Mouse (Mus musculus) kidney, adult 2 months (tissue): ENCODE results near the gene Rrm1.

Experiments used
- CTCF ChIP-seq: fragments of 200-500 bp; conservative IDR thresholded peaks from 2 replicates; pipeline ENCODE4 v1.5.1; 2011; ENCODE audit warnings: low read depth, mild to moderate bottlenecking, control low read depth, low read length, moderate library complexity, mixed read lengths; ENCODE audit not compliant: insufficient read depth, insufficient read length
- POLR2A ChIP-seq: fragments of 200-500 bp; IDR thresholded peaks from one replicate; pipeline ENCODE4 v1.6.1; 2011; ENCODE audit warnings: low read depth, low read length, control low read depth

DNA sequence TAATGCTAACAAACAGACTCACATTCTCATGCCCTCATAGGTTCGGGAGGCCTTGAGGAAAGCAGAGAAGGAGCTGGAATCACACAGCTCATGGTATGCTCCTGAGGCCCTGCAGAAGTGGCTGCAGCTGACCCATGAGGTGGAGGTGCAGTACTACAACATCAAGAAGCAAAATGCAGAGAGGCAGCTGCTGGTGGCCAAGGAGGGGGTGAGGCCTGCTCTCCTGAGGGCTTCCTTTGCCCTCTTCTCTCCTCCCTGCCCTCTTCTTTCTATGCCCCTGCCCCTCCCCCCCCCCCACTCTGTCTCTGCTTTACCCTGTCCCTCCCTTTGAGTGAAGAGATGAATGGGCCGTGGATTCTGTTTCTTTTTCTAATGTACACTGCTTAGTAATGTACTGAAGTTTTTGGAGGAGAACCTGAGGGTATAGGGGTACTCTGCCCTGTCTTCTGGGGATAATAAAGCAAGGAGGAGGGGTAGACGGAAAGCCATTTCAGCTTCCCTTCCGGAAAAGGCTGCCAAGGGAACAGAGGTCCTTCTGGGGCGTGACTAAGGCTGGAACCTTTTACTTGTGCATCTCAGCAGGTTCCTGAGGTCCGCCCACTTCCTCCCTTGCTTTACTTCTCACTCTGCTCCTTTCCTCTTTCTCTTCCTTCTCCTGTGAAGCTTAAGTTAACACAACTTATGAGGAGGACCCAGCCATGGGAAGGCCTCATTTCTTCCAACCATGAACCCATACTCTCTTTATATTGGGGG lies 15.4 kb upstream of the Rrm1 start:
- TF ChIP-seq CTCF (no peak), POLR2A (no peak)
